Mouse (Mus musculus) erythroblast, embryonic 14.5 days (primary cell): ENCODE results near the gene Nipa2. TPM values are rescaled to one million over a fixed set of nuclear protein-coding genes. Genes with fewer than 3 reads are reported as not detected.
"Not testable (repeated sequence)": the region's sequence is repeated elsewhere in the genome, so short reads cannot be mapped to it uniquely, and the experiment has no call there.

Experiments used
- H3K27me3 ChIP-seq: 2 replicates; pipeline ENCODE4 v1.6.1; 2012; ENCODE audit warnings: inconsistent platforms; ENCODE audit not compliant: control insufficient read depth
- H3K36me3 ChIP-seq: 2 replicates; pipeline ENCODE4 v1.6.1; 2012; ENCODE audit warnings: mild to moderate bottlenecking, inconsistent platforms; ENCODE audit not compliant: control insufficient read depth
- H3K4me1 ChIP-seq: 2 replicates; pipeline ENCODE4 v1.6.1; 2012; ENCODE audit warnings: inconsistent platforms; ENCODE audit not compliant: control insufficient read depth
- H3K4me3 ChIP-seq: replicated peaks from 2 replicates; pipeline ENCODE3; 2012; ENCODE audit warnings: moderate library complexity, mild to moderate bottlenecking, inconsistent platforms
- H3K9me3 ChIP-seq: 2 replicates; pipeline ENCODE4 v1.6.1; 2012; ENCODE audit warnings: low read length, inconsistent platforms, mixed read lengths; ENCODE audit not compliant: control insufficient read depth
- GATA1 ChIP-seq: IDR thresholded peaks from 2 replicates; pipeline ENCODE4 v1.6.1; 2012; ENCODE audit warnings: low read length, inconsistent platforms, mixed read lengths
- TAL1 ChIP-seq: IDR thresholded peaks from 3 replicates; pipeline ENCODE4 v1.6.1; 2012; ENCODE audit warnings: low read length, inconsistent platforms, mixed read lengths
- polyA plus RNA-seq: library from polyadenylated mRNA; stranded (reverse); fragments of >175 nt; gene quantifications from 2 replicates; pipeline ENCODE4 v1.2.3, GENCODE M21; 2012

The Nipa2 gene
- polyA plus RNA-seq, 1 experiment = 0.87 TPM

DNA sequence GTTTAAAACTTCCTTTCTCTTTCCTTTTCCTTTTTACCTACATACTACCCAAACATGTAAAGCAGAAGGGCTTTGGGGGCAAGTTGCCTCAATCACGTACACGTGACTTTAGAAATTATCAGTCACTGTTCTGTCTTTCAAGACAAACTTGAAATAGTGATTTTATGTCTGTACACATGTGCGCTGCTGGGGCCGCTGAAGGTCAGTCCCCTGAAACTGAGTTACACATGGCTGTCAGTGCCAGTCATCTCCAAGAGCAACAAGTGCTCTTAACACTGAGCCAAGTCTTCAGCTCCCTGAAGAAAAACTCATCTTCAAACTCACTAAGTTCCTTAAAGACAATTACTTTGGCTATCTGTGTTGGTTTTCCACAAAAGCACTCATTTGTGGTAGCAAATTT, 4.4 kb downstream of the Nipa2 start:
- peaks cover 23% of the 10 kb centered on the region for H3K4me1 ChIP-seq
- peaks cover 38% of the 10 kb centered on the region for H3K36me3 ChIP-seq
- no peak overlapping the region for H3K4me3 ChIP-seq
- no peaks in the 10 kb centered on the region for H3K9me3 ChIP-seq
- H3K27me3 ChIP-seq = no peaks in the 10 kb centered on the region
- TF ChIP-seq TAL1 (no peak), GATA1 (no peak)

DNA sequence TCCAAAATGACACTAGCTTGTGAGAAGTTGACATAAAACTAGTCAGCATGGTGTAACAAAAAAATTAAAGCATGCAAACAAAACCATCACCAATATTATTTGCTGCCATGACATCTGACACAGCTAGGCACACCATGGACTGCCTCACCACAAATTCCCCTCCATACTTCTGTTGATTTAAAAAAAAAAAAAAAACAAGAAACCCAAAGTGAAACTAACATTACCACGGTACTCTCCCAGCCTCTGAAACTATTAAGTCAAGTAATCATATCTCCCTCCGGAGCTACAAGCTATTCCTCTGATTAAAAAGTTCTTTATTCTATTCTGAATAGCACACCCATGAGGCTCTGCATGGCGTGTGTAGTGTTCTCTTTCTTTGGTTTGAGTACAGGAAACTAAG, 5.1 kb downstream of the Nipa2 start:
- Histone ChIP-seq H3K9me3 (no peaks in the 10 kb centered on the region), H3K4me1 (peaks cover 19% of the 10 kb centered on the region), H3K27me3 (no peaks in the 10 kb centered on the region), H3K36me3 (peaks cover 38% of the 10 kb centered on the region), H3K4me3 (no peak overlapping the region)
- TF ChIP-seq GATA1 (no peak), TAL1 (no peak)

GRCm38 (mm10) chr7:55956054-55956453, 6.2 kb downstream of the Nipa2 start:
- no peak for TF ChIP-seq GATA1
- no peak for TF ChIP-seq TAL1
- Histone ChIP-seq H3K9me3 (no peaks in the 10 kb centered on the region), H3K27me3 (no peaks in the 10 kb centered on the region), H3K4me1 (peaks cover 18% of the 10 kb centered on the region), H3K36me3 (peaks cover 38% of the 10 kb centered on the region), H3K4me3 (no peak overlapping the region)

- peaks cover 74% of the 10 kb centered on the region for H3K36me3 ChIP-seq
- 0 out of 2 replicates have a peak, but pooled peaks cover 3% of the 10 kb centered on the region for H3K4me1 ChIP-seq
Measured at GRCm38 (mm10) chr7:55938341-55938740, 23.9 kb downstream of the Nipa2 start.

GRCm38 (mm10) chr7:55935025-55935424, 27.3 kb downstream of the Nipa2 start:
- Histone ChIP-seq H3K9me3 (no peaks in the 10 kb centered on the region), H3K36me3 (peaks cover 77% of the 10 kb centered on the region), H3K4me3 (no peak overlapping the region), H3K27me3 (no peaks in the 10 kb centered on the region), H3K4me1 (0 out of 2 replicates have a peak, but pooled peaks cover 3% of the 10 kb centered on the region)
- no peak for TF ChIP-seq GATA1
- no peak for TF ChIP-seq TAL1

More at GRCm38 (mm10) chr7:55938341-55938740, 23.9 kb downstream of the Nipa2 start:
- Histone ChIP-seq H3K27me3 (no peaks in the 10 kb centered on the region), H3K4me3 (no peak overlapping the region), H3K9me3 (no peaks in the 10 kb centered on the region)
- no peak for TF ChIP-seq TAL1
- no peak for TF ChIP-seq GATA1

GRCm38 (mm10) chr7:55928649-55929048, 33.6 kb downstream of the Nipa2 start:
- TF ChIP-seq GATA1 (no peak), TAL1 (no peak)
- Histone ChIP-seq H3K27me3 (no peaks in the 10 kb centered on the region), H3K4me1 (peaks cover 2% of the 10 kb centered on the region), H3K4me3 (no peak overlapping the region), H3K9me3 (no peaks in the 10 kb centered on the region), H3K36me3 (peaks cover 50% of the 10 kb centered on the region)

GRCm38 (mm10) chr7:55927262-55927661, 35.0 kb downstream of the Nipa2 start:
- Histone ChIP-seq H3K4me1 (peaks cover 2% of the 10 kb centered on the region), H3K36me3 (peaks cover 41% of the 10 kb centered on the region), H3K27me3 (no peaks in the 10 kb centered on the region), H3K9me3 (no peaks in the 10 kb centered on the region), H3K4me3 (no peak overlapping the region)
- TF ChIP-seq TAL1 (no peak), GATA1 (no peak)

DNA sequence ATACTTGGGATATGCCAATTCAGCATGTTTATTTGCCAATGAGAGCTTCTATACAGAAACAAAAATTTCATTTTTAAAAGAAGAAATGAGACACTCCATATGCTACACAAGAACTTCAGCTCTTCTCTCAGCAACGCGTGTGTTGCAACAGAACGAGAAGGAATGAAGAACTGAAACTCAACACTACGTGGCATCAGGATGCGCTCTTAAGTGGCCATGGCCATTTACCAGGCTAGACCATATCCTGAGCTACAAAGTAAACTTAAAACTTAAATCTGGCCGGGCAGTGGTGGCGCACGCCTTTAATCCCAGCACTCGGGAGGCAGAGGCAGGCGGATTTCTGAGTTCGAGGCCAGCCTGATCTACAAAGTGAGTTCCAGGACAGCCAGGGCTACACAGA, 43.9 kb downstream of the Nipa2 start:
- not testable (repeated sequence) for H3K9me3 ChIP-seq, H3K4me3 ChIP-seq, H3K4me1 ChIP-seq, H3K27me3 ChIP-seq, H3K36me3 ChIP-seq

- H3K36me3 ChIP-seq = peaks cover 12% of the 10 kb centered on the region
- H3K4me3 ChIP-seq = no peak overlapping the region
- no peaks in the 10 kb centered on the region for H3K27me3 ChIP-seq
- TF ChIP-seq TAL1 = no peak
- TF ChIP-seq GATA1 = no peak
- no peaks in the 10 kb centered on the region; the same call in 1 of the 2 replicates for H3K4me1 ChIP-seq
- no peaks in the 10 kb centered on the region for H3K9me3 ChIP-seq
Measured at GRCm38 (mm10) chr7:55912118-55912517, 50.2 kb downstream of the Nipa2 start.

DNA sequence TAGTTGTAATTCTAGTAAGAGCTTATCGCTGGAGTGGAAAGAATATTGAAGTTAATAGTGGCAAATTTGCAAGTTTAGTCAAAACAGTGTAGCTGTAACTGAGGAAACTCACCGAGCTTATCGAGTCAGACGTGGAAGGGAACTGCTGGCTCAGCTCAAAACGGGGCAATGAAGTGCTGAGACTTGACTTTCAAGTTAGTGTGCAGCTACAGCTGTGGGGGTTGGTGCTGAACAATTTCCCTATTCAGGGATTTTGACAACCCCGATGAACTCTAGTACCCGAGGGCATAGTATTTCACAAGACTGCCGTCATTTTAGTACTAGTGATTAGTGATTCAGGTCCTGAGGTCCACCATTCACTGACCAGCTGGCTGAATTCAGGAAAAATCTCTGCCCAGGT, 50.9 kb downstream of the Nipa2 start:
- peaks cover 12% of the 10 kb centered on the region for H3K36me3 ChIP-seq
- H3K9me3 ChIP-seq = no peaks in the 10 kb centered on the region

More for the DNA sequence above, 50.9 kb downstream of the Nipa2 start:
- no peaks in the 10 kb centered on the region for H3K27me3 ChIP-seq
- H3K4me3 ChIP-seq = no peak overlapping the region
- H3K4me1 ChIP-seq = no peaks in the 10 kb centered on the region; the same call in 1 of the 2 replicates
- TF ChIP-seq TAL1 (no peak), GATA1 (no peak)
